Mouse (Mus musculus) thymus, adult 2 months (tissue): ENCODE data around the gene Slc25a13.

Experiments
- CTCF ChIP-seq: fragments of 200-500 bp; IDR thresholded peaks from 2 replicates; pipeline ENCODE4 v1.5.1; 2012; ENCODE audit warnings: mild to moderate bottlenecking, control low read depth, low read length, moderate library complexity, borderline replicate concordance; ENCODE audit not compliant: control insufficient read depth, poor library complexity, insufficient read depth; ENCODE audit errors: extremely low read depth
- POLR2A ChIP-seq: fragments of 200-500 bp; IDR thresholded peaks from 2 replicates; pipeline ENCODE4 v1.6.1; 2012; ENCODE audit warnings: mild to moderate bottlenecking, low read length, control low read depth, moderate library complexity; ENCODE audit not compliant: control insufficient read depth, poor library complexity, insufficient read depth; ENCODE audit errors: extremely low read depth

GRCm38 (mm10) chr6:6263293-6263911 lies 46.4 kb upstream of the Slc25a13 start:
- TF ChIP-seq POLR2A: no peak
- TF ChIP-seq CTCF: no peak
